Mouse (Mus musculus) adrenal gland, postnatal 25 days (tissue): ENCODE measurements around the gene Epn2. TPM values are rescaled to one million over a fixed set of nuclear protein-coding genes. Genes with fewer than 3 reads are reported as not detected.

ENCODE experiments used
- total RNA-seq: library from RNA; stranded (reverse); gene quantifications from 2 replicates; pipeline ENCODE4 v1.2.3, GENCODE M21; 2021

Gene Epn2
- total RNA-seq, 1 experiment from 2014 or later: 30.5 TPM

Other genes starting within 250 kb of the Epn2 start
- gene Slc47a2, start 236.8 kb downstream of the Epn2 start, total RNA-seq: not detected in 2 replicates
- gene Slc47a1, start 201.3 kb downstream of the Epn2 start, total RNA-seq: 1.8 and 2.1 TPM in 2 replicates
- 1.2 and 2.4 TPM in 2 replicates for gene Rnf112, start 125.6 kb downstream of the Epn2 start, total RNA-seq
- gene Mfap4, start 94.3 kb downstream of the Epn2 start, total RNA-seq: 3.5 and 4.2 TPM in 2 replicates
- gene Mapk7, start 85.3 kb downstream of the Epn2 start, total RNA-seq: 21.6 and 23.9 TPM in 2 replicates
- 13.8 and 19.9 TPM in 2 replicates for gene B9d1, start 74.5 kb downstream of the Epn2 start, total RNA-seq
- 9.4 and 10.9 TPM in 2 replicates for gene Grap, start 73.6 kb upstream of the Epn2 start, total RNA-seq
- 1.6 and 2.7 TPM in 2 replicates for gene Fam83g, start 104.4 kb upstream of the Epn2 start, total RNA-seq
- gene Slc5a10, start 141.1 kb upstream of the Epn2 start, total RNA-seq: not detected in 2 replicates
- gene Prpsap2, start 182.4 kb upstream of the Epn2 start, total RNA-seq: 30.4 and 43.0 TPM in 2 replicates